11 mouse cellular contexts compared by ENCODE assay signal in the genomic region with DNA sequence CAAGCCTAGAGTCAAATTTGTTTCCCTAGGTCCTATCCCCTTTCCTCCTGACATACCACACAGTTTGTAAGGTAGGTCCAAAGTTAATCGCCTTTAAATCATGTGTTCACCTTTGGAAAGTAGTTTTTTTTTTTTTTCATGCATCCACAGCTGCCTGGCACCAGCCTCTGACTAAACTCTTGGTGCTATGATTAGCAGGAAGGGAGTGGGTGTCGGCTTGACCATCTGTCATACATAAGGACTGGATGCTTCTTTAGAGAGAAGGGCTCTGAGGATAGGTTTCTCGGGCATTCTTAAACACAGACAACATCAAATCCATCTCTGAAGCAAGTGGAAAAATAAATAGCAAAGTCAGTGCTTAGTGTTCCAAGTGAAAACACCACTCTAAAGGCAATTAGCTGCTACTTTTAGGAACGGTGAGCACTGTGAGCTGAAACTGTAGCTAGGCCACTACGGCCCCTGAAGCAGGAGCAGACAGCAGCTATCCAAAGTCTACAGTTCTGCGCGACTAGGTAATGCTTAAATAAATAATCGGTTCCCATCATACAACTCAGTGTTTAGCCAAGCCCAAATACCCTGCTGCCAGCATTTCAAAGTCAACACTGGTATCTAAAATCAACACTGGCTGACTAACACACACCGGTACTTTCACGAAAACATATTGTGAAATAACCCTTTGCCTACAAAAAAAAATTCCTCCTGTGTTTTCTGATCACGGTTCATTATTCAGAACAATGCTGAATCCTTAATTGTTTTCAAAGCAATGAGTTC. TPM values are rescaled to one million over a fixed set of nuclear protein-coding genes. Genes with fewer than 3 reads are reported as not detected.
DNase-seq lines count a peak whose midpoint lies in the region; ATAC-seq and TF ChIP-seq lines count a peak whose summit lies in the region.
"Had no signal": no experiment of that assay in that cellular context is flagged by ENCODE, and none has a peak within 500 bp of the region (broad histone marks: within the 10 kb centered on the region; RNA-seq: fewer than 3 reads in every experiment).

No protein-coding gene starts in this region.

- H3K9ac ChIP-seq in intestine, embryonic 14.5 days (ENCODE audit: low read length), result no peak overlapping the region
- peak overlapping the region; percentile 51; the same call in 1 of the 2 replicates for H3K9ac ChIP-seq in liver, postnatal 0 days (replicated peaks)
- H3K9ac ChIP-seq in stomach, embryonic 16.5 days (ENCODE audit: low read length), result no peak overlapping the region
- H3K9ac ChIP-seq in hindbrain, embryonic 13.5 days, result no peak overlapping the region
- no peak overlapping the region for H3K9ac ChIP-seq in forebrain, embryonic 14.5 days (ENCODE audit: low read length)

- peak; percentile 93 for ATAC-seq in intestine, embryonic 14.5 days (replicated peaks; ENCODE audit: low FRiP score, low TSS enrichment, low read depth)
- peak; percentile 94 for ATAC-seq in liver, postnatal 0 days
- peak; percentile 95 for ATAC-seq in stomach, embryonic 16.5 days (ENCODE audit: insufficient read depth, low FRiP score)
- no peak for ATAC-seq in hindbrain, embryonic 13.5 days (ENCODE audit: low FRiP score)
- ATAC-seq in forebrain, embryonic 14.5 days, result no peak

- 42% methylated on average over 11 of the region's 11 CpGs for WGBS in intestine, embryonic 14.5 days
- 51% methylated on average over 11 of the region's 11 CpGs for WGBS in liver, postnatal 0 days (ENCODE audit: insufficient replicate concordance)
- 37% methylated on average over 11 of the region's 11 CpGs for WGBS in stomach, embryonic 16.5 days
- WGBS in midbrain, embryonic 10.5 days, result 75% methylated on average over 11 of the region's 11 CpGs
- WGBS in hindbrain, embryonic 13.5 days, result 78% methylated on average over 11 of the region's 11 CpGs
- WGBS in forebrain, embryonic 14.5 days, result 77% methylated on average over 11 of the region's 11 CpGs

- H3K4me3 ChIP-seq in intestine, embryonic 14.5 days (ENCODE audit: low read depth, low read length), result no peak overlapping the region
- H3K4me3 ChIP-seq in liver, postnatal 0 days (ENCODE audit: low read depth, low read length), result no peak overlapping the region
- no peak overlapping the region for H3K4me3 ChIP-seq in stomach, embryonic 16.5 days (replicated peaks; ENCODE audit: low read length)
- H3K4me3 ChIP-seq in midbrain, embryonic 10.5 days, result no peak overlapping the region
- H3K4me3 ChIP-seq in hindbrain, embryonic 13.5 days, result no peak overlapping the region
- H3K4me3 ChIP-seq in forebrain, embryonic 14.5 days (ENCODE audit: low read depth, low read length), result no peak overlapping the region

- TF ChIP-seq EP300 in liver, postnatal 0 days (IDR thresholded peaks at IDR 0.05; ENCODE audit: low read depth), result peak; percentile 76

- intact Hi-C loops in left cerebral cortex, postnatal 4 days (cut with DNase I), result no loop called here

- no peaks in the 10 kb centered on the region for H3K9me3 ChIP-seq in intestine, embryonic 14.5 days (ENCODE audit: control insufficient read depth, low read length)
- H3K9me3 ChIP-seq in liver, postnatal 0 days (ENCODE audit: low read length), result no peaks in the 10 kb centered on the region
- H3K9me3 ChIP-seq in stomach, embryonic 16.5 days (replicated peaks; ENCODE audit: control insufficient read depth, low read length), result no peaks in the 10 kb centered on the region
- H3K9me3 ChIP-seq in midbrain, embryonic 10.5 days (replicated peaks), result no peaks in the 10 kb centered on the region
- H3K9me3 ChIP-seq in hindbrain, embryonic 13.5 days, result no peaks in the 10 kb centered on the region
- H3K9me3 ChIP-seq in forebrain, embryonic 14.5 days (replicated peaks; ENCODE audit: control insufficient read depth, low read length), result no peaks in the 10 kb centered on the region
- H3K9me3 ChIP-seq: G1E had no signal

- H3K27ac ChIP-seq in intestine, embryonic 14.5 days (ENCODE audit: low read depth), result peak overlapping the region; percentile 55
- peak overlapping the region; percentile 97 for H3K27ac ChIP-seq in liver, postnatal 0 days (ENCODE audit: low read depth)
- peak overlapping the region; percentile 55; the same call in 1 of the 2 replicates for H3K27ac ChIP-seq in stomach, embryonic 16.5 days (ENCODE audit: low read length)
- no peak overlapping the region for H3K27ac ChIP-seq in midbrain, embryonic 10.5 days (replicated peaks)
- no peak overlapping the region for H3K27ac ChIP-seq in hindbrain, embryonic 13.5 days
- no peak overlapping the region for H3K27ac ChIP-seq in forebrain, embryonic 14.5 days (ENCODE audit: low read depth, low read length)

- no peak for TF ChIP-seq CTCF in liver, postnatal 0 days (IDR thresholded peaks at IDR 0.05; ENCODE audit: low read depth)

- no peaks in the 10 kb centered on the region for H3K36me3 ChIP-seq in intestine, embryonic 14.5 days (ENCODE audit: control insufficient read depth, insufficient read depth, low read length)
- no peaks in the 10 kb centered on the region for H3K36me3 ChIP-seq in liver, postnatal 0 days (replicated peaks; ENCODE audit: insufficient read depth, low read length)
- H3K36me3 ChIP-seq in stomach, embryonic 16.5 days (ENCODE audit: control insufficient read depth, insufficient read depth, low read length), result no peaks in the 10 kb centered on the region
- H3K36me3 ChIP-seq in midbrain, embryonic 10.5 days, result no peaks in the 10 kb centered on the region
- no peaks in the 10 kb centered on the region for H3K36me3 ChIP-seq in hindbrain, embryonic 13.5 days
- H3K36me3 ChIP-seq in forebrain, embryonic 14.5 days (ENCODE audit: control insufficient read depth, insufficient read depth, low read length), result no peaks in the 10 kb centered on the region
- H3K36me3 ChIP-seq: G1E had no signal

- DNase-seq in left cerebral cortex, adult 11 months (ENCODE audit: low spot score), result peak; percentile 19
- DNase-seq in left cerebral cortex, postnatal 4 days, result no peak
- no peak for DNase-seq in intestine, embryonic 14.5 days (ENCODE audit: low spot score)
- DNase-seq in liver, postnatal 0 days, result peak; percentile 24
- DNase-seq in midbrain, embryonic 10.5 days (ENCODE audit: low spot score), result no peak
- no peak for DNase-seq in forebrain, embryonic 14.5 days (ENCODE audit: low spot score)
- DNase-seq: cerebellum, adult 2 months; thymus, postnatal 36 days had no signal

- no peak overlapping the region for H3K4me2 ChIP-seq in intestine, embryonic 14.5 days (ENCODE audit: low read length)
- H3K4me2 ChIP-seq in liver, postnatal 0 days (ENCODE audit: low read depth, low read length), result no peak overlapping the region
- peak overlapping the region; percentile 34; the same call in 1 of the 2 replicates for H3K4me2 ChIP-seq in stomach, embryonic 16.5 days (ENCODE audit: low read depth, low read length)
- H3K4me2 ChIP-seq in hindbrain, embryonic 13.5 days, result no peak overlapping the region
- no peak overlapping the region for H3K4me2 ChIP-seq in forebrain, embryonic 14.5 days (ENCODE audit: low read length)

- H3K27me3 ChIP-seq in intestine, embryonic 14.5 days (replicated peaks; ENCODE audit: control insufficient read depth, insufficient read depth, low read length), result no peaks in the 10 kb centered on the region
- no peaks in the 10 kb centered on the region for H3K27me3 ChIP-seq in liver, postnatal 0 days (ENCODE audit: insufficient read depth, low read length)
- H3K27me3 ChIP-seq in stomach, embryonic 16.5 days (ENCODE audit: control insufficient read depth, insufficient read depth, low read length), result no peaks in the 10 kb centered on the region
- H3K27me3 ChIP-seq in midbrain, embryonic 10.5 days (ENCODE audit: low read depth, poor library complexity, severe bottlenecking), result no peaks in the 10 kb centered on the region
- H3K27me3 ChIP-seq in hindbrain, embryonic 13.5 days, result no peaks in the 10 kb centered on the region
- H3K27me3 ChIP-seq in forebrain, embryonic 14.5 days (replicated peaks; ENCODE audit: control insufficient read depth, insufficient read depth, low read length), result no peaks in the 10 kb centered on the region

- H3K4me1 ChIP-seq in intestine, embryonic 14.5 days (replicated peaks; ENCODE audit: control insufficient read depth, insufficient read depth, low read length), result peaks cover 4% of the 10 kb centered on the region; the same call in 1 of the 2 replicates
- H3K4me1 ChIP-seq in liver, postnatal 0 days (ENCODE audit: insufficient read depth), result peaks cover 5% of the 10 kb centered on the region; the same call in 1 of the 2 replicates
- H3K4me1 ChIP-seq in stomach, embryonic 16.5 days (ENCODE audit: control insufficient read depth, insufficient read depth, low read length), result no peaks in the 10 kb centered on the region; the same call in 1 of the 2 replicates
- H3K4me1 ChIP-seq in midbrain, embryonic 10.5 days, result no peaks in the 10 kb centered on the region
- H3K4me1 ChIP-seq in hindbrain, embryonic 13.5 days (replicated peaks), result no peaks in the 10 kb centered on the region
- no peaks in the 10 kb centered on the region for H3K4me1 ChIP-seq in forebrain, embryonic 14.5 days (ENCODE audit: control insufficient read depth, insufficient read depth, low read length)

RNA-seq across cellular contexts. Expression of a gene that starts 42.2 kb away (rescaled TPM):
- total RNA-seq in left cerebral cortex, postnatal 4 days (2021), result 1 to 10 TPM; 8.0 to 8.6 TPM
- 64.0 and 64.4 TPM in 2 replicates for polyA plus RNA-seq in intestine, embryonic 14.5 days (2014; fragmentation: Nextera tagmentation; extraction: Ambion mirVana)
- polyA plus RNA-seq in liver, postnatal 0 days (2015; fragmentation: Nextera tagmentation; extraction: Ambion mirVana), result 26.9 and 29.5 TPM in 2 replicates
- polyA plus RNA-seq in stomach, embryonic 16.5 days (2015; fragmentation: Nextera tagmentation; extraction: Ambion mirVana), result 59.7 and 66.7 TPM in 2 replicates
- polyA plus RNA-seq in midbrain, embryonic 10.5 days (2016; fragmentation: Nextera tagmentation; extraction: Ambion mirVana), result 22.2 and 31.9 TPM in 2 replicates
- 26.6 and 27.9 TPM in 2 replicates for polyA plus RNA-seq in hindbrain, embryonic 13.5 days (2015; fragmentation: Nextera tagmentation; extraction: Ambion mirVana)
- 20.9 and 23.8 TPM in 2 replicates for polyA plus RNA-seq in forebrain, embryonic 14.5 days (2014; fragmentation: Nextera tagmentation; extraction: Ambion mirVana)
- polyA plus RNA-seq: G1E had no signal

Comparison
In these comparisons a context has a peak if more than half of its experiments do, and no peak if none do; other contexts are left out.
1. DNase-seq: peak in left cerebral cortex, adult 11 months (single experiment) and liver, postnatal 0 days (single experiment); none in left cerebral cortex, postnatal 4 days (single experiment), intestine, embryonic 14.5 days (single experiment), midbrain, embryonic 10.5 days (single experiment) and forebrain, embryonic 14.5 days (single experiment).
2. ATAC-seq: peak in intestine, embryonic 14.5 days (single experiment), liver, postnatal 0 days (single experiment) and stomach, embryonic 16.5 days (single experiment); none in hindbrain, embryonic 13.5 days (single experiment) and forebrain, embryonic 14.5 days (single experiment).
3. H3K27ac ChIP-seq: peak in intestine, embryonic 14.5 days (single experiment), liver, postnatal 0 days (single experiment) and stomach, embryonic 16.5 days (single experiment); none in midbrain, embryonic 10.5 days (single experiment), hindbrain, embryonic 13.5 days (single experiment) and forebrain, embryonic 14.5 days (single experiment).